Mouse (Mus musculus): Measurements from ENCODE around the gene Slc34a1. TPM values are rescaled to one million over a fixed set of nuclear protein-coding genes. Genes with fewer than 3 reads are reported as not detected.
"Not testable (repeated sequence)": the region's sequence is repeated elsewhere in the genome, so short reads cannot be mapped to it uniquely, and the experiment has no call there.

Slc34a1 gene
- polyA plus RNA-seq, 1 experiment = not detected

- Histone ChIP-seq H3K4me1 (ENCODE audit: control insufficient read depth, insufficient read depth, low read length) (no peaks in the 10 kb centered on the region), H3K27me3 (ENCODE audit: control insufficient read depth, insufficient read depth, low read length) (no peaks in the 10 kb centered on the region), H3K4me3 (replicated peaks; ENCODE audit: insufficient read depth, low read depth, low read length) (no peak overlapping the region), H3K27ac (ENCODE audit: insufficient read depth, low read length) (no peak overlapping the region)
- 71% methylated on average over 10 of the region's 10 CpGs for WGBS
- no peak for DNase-seq
- no peak for TF ChIP-seq CTCF (IDR thresholded peaks at IDR 0.05; ENCODE audit: borderline replicate concordance, insufficient read depth, low read depth, low read length)
- no peak for TF ChIP-seq POLR2A (IDR thresholded peaks at IDR 0.05; ENCODE audit: borderline replicate concordance, insufficient read depth, low read length)
Observed at GRCm38 (mm10) chr13:55431889-55432685, 34.1 kb downstream of the Slc34a1 start.

- DNase-seq; H3K27ac ChIP-seq (ENCODE audit: insufficient read depth, low read length); H3K27me3 ChIP-seq (ENCODE audit: control insufficient read depth, insufficient read depth, low read length); H3K4me1 ChIP-seq (ENCODE audit: control insufficient read depth, insufficient read depth, low read length); H3K4me3 ChIP-seq (replicated peaks; ENCODE audit: insufficient read depth, low read depth, low read length): not testable (repeated sequence)
- 81% methylated on average over 15 of the region's 15 CpGs for WGBS
Observed at GRCm38 (mm10) chr13:55437111-55437629, 39.2 kb downstream of the Slc34a1 start.

GRCm38 (mm10) chr13:55443799-55444285 is 45.9 kb downstream of the Slc34a1 start:
- no peaks in the 10 kb centered on the region for H3K27me3 ChIP-seq (ENCODE audit: control insufficient read depth, insufficient read depth, low read length)
- DNase-seq = no peak
- peak overlapping the region; percentile 76 for H3K4me3 ChIP-seq (replicated peaks; ENCODE audit: insufficient read depth, low read depth, low read length)
- H3K27ac ChIP-seq (ENCODE audit: insufficient read depth, low read length) = no peak overlapping the region; the same call in 1 of the 2 replicates
- no peaks in the 10 kb centered on the region for H3K4me1 ChIP-seq (ENCODE audit: control insufficient read depth, insufficient read depth, low read length)
- WGBS = 35% methylated on average over 9 of the region's 9 CpGs
- TF ChIP-seq CTCF (IDR thresholded peaks at IDR 0.05; ENCODE audit: borderline replicate concordance, insufficient read depth, low read depth, low read length) (no peak), POLR2A (IDR thresholded peaks at IDR 0.05; ENCODE audit: borderline replicate concordance, insufficient read depth, low read length) (no peak)

- peak overlapping the region; percentile 76 for H3K4me3 ChIP-seq (replicated peaks; ENCODE audit: insufficient read depth, low read depth, low read length)
- no peaks in the 10 kb centered on the region for H3K27me3 ChIP-seq (ENCODE audit: control insufficient read depth, insufficient read depth, low read length)
- H3K4me1 ChIP-seq (ENCODE audit: control insufficient read depth, insufficient read depth, low read length) = no peaks in the 10 kb centered on the region
- TF ChIP-seq CTCF (IDR thresholded peaks at IDR 0.05; ENCODE audit: borderline replicate concordance, insufficient read depth, low read depth, low read length) = no peak
- peak; percentile 71; the same call in 1 of the 2 replicates for TF ChIP-seq POLR2A (IDR thresholded peaks at IDR 0.05; ENCODE audit: borderline replicate concordance, insufficient read depth, low read length)
- WGBS = under 1% methylated on average over 32 of the region's 33 CpGs
- H3K27ac ChIP-seq (ENCODE audit: insufficient read depth, low read length) = peak overlapping the region; percentile 55; the same call in 1 of the 2 replicates
- no peak for DNase-seq
Observed at GRCm38 (mm10) chr13:55444286-55444936, 46.4 kb downstream of the Slc34a1 start.

DNA sequence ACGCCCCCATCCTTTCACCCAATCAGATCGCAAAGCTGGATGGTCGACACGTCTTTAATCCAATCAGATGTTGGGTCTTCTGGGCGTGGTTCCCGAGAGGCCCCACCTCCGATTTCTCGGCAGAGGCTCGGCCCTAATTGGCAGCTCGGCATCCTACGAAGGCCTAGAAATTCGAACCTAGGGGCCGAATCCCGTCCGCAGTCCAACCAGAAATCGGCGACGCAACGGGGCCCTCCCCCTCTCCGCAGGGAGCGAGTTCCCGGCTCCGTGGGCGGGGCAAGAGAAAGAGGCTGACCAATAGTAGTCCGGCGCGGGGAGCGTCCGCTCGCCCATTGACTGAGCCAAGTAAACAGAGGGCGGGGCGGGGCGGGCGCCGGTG is 46.9 kb downstream of the Slc34a1 start, which contains the start of gene Grk6:
Gene Grk6 (plus strand): TSS at position 136 of the 379 bp plus-strand sequence.
- TF ChIP-seq CTCF (IDR thresholded peaks at IDR 0.05; ENCODE audit: borderline replicate concordance, insufficient read depth, low read depth, low read length) (no peak), POLR2A (IDR thresholded peaks at IDR 0.05; ENCODE audit: borderline replicate concordance, insufficient read depth, low read length) (no peak)
- Histone ChIP-seq H3K4me1 (ENCODE audit: control insufficient read depth, insufficient read depth, low read length) (no peaks in the 10 kb centered on the region), H3K27me3 (ENCODE audit: control insufficient read depth, insufficient read depth, low read length) (no peaks in the 10 kb centered on the region), H3K4me3 (replicated peaks; ENCODE audit: insufficient read depth, low read depth, low read length) (peak within 1 kb of the TSS; percentile 87), H3K27ac (ENCODE audit: insufficient read depth, low read length) (peak within 1 kb of the TSS; percentile 81)
- peak; percentile 99 to 100 for DNase-seq
- 0% methylated on average over 32 of the region's 35 CpGs for WGBS

DNA sequence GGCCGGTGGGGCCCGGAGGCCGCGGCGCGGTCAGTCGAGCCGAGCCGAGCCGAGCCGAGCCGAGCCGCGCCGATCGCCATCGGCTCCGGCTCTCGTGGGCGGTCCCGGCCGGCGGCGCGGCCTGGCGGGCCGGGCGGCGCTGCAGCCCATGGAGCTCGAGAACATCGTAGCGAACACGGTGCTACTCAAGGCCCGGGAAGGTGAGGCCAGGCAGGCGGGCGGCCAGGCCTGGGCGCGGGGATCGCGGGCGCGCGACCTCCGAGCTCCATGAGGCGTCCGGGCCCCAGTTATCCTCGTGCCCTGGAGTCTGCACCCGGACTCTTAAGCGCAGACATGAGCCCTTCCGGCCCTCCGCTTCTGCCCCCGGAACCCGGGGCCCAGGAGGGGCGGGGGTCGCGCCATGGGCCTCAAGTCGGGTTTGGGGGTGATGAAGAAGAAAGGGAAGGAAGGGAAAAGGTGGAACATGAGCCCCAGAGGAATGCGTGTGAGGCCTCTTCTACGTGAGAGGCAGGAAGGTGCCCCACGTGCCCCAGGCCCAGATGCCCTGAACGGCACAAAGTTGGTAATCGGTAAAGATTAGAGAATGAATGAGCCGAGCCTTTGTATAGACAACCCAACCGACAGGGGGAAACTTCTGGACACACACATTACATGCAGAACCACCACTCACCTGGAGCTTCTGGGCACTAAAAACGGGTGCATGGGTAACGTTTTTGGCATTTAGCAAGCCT is 47.5 kb downstream of the Slc34a1 start:
- TF ChIP-seq CTCF (IDR thresholded peaks at IDR 0.05; ENCODE audit: borderline replicate concordance, insufficient read depth, low read depth, low read length) = no peak
- TF ChIP-seq POLR2A (IDR thresholded peaks at IDR 0.05; ENCODE audit: borderline replicate concordance, insufficient read depth, low read length) = 0 out of 2 replicates have a peak, but pooled peaks have one; percentile 27
- H3K27me3 ChIP-seq (ENCODE audit: control insufficient read depth, insufficient read depth, low read length) = no peaks in the 10 kb centered on the region
- WGBS = under 1% methylated on average over 63 of the region's 66 CpGs
- peak overlapping the region; percentile 81 for H3K27ac ChIP-seq (ENCODE audit: insufficient read depth, low read length)
- H3K4me3 ChIP-seq (replicated peaks; ENCODE audit: insufficient read depth, low read depth, low read length) = peak overlapping the region; percentile 87
- H3K4me1 ChIP-seq (ENCODE audit: control insufficient read depth, insufficient read depth, low read length) = 0 out of 2 replicates have a peak, but pooled peaks cover 5% of the 10 kb centered on the region
- DNase-seq = no peak

GRCm38 (mm10) chr13:55446483-55447105 is 48.6 kb downstream of the Slc34a1 start:
- H3K4me3 ChIP-seq (replicated peaks; ENCODE audit: insufficient read depth, low read depth, low read length) = no peak overlapping the region
- 0 out of 2 replicates have a peak, but pooled peaks cover 8% of the 10 kb centered on the region for H3K4me1 ChIP-seq (ENCODE audit: control insufficient read depth, insufficient read depth, low read length)
- H3K27ac ChIP-seq (ENCODE audit: insufficient read depth, low read length) = no peak overlapping the region
- no peak for DNase-seq
- WGBS = 85% methylated on average over 6 of the region's 6 CpGs
- TF ChIP-seq CTCF (IDR thresholded peaks at IDR 0.05; ENCODE audit: borderline replicate concordance, insufficient read depth, low read depth, low read length) (no peak), POLR2A (IDR thresholded peaks at IDR 0.05; ENCODE audit: borderline replicate concordance, insufficient read depth, low read length) (no peak)
- H3K27me3 ChIP-seq (ENCODE audit: control insufficient read depth, insufficient read depth, low read length) = no peaks in the 10 kb centered on the region

All from cerebellum, adult 2 months (tissue).